Mouse (Mus musculus): ENCODE data around the gene Trim54.
A peak's percentile ranks its signal among the peaks of the same experiment; 100 is the strongest.

The Trim54 gene

GRCm38 (mm10) chr5:31105814-31106335 lies 10.6 kb upstream of the Trim54 start, which contains the start of gene Dnajc5g:
Gene Dnajc5g (plus strand): TSS chr5:31106285.
- DNase-seq (ENCODE audit: extremely low read depth, low read depth): peak; percentile 36

DNA sequence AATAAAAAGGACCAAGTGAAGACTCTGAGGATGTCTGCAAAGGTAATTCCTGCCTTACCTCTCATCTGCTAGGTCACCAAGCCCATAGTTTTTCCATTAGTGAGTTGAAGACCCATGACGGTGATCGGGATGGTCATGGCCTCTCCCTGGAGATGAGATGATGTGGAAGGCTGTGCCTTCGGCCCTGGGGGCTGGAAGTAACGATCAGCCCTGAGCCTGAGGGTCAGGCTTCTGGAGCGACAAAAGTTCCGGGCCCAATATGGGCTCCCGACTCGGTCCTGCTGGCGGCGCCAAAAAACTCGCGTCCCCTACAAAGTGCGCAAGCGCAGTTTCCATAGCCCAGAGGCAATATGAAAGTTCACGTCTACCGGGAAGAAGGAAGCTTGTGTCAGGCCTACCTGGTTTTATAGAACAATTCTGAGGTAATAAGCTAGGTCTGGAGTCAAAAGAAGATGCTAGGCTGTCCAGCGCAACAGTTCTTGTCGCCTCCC lies 8.5 kb upstream of the Trim54 start, which contains the start of gene Slc30a3:
TSS of gene Slc30a3 (minus strand) at position 238 of the 491 bp plus-strand sequence.
- no peak for DNase-seq (ENCODE audit: extremely low read depth, low read depth)

DNA sequence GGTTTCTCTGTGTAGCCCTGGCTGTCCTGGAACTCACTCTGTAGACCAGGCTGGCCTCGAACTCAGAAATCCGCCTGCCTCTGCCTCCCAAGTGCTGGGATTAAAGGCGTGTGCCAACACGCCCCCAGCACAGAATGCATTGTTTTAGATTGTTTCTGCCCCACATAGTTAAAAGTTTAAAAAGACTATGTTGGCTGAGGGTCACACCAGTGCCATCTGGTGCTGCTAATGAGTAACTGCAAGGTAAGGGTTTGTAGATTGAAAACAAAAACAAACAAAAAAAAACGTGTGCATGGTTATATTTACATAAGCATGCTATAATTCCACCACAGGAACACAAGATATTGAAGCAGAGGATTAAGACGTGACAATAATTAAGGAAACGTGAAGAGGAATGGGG lies 5.7 kb upstream of the Trim54 start:
- peak; percentile 38 for DNase-seq (ENCODE audit: extremely low read depth, low read depth)

GRCm38 (mm10) chr5:31116912-31117311 lies 400 bp downstream of the Trim54 start:
- no peak for DNase-seq (ENCODE audit: extremely low read depth, low read depth)

DNA sequence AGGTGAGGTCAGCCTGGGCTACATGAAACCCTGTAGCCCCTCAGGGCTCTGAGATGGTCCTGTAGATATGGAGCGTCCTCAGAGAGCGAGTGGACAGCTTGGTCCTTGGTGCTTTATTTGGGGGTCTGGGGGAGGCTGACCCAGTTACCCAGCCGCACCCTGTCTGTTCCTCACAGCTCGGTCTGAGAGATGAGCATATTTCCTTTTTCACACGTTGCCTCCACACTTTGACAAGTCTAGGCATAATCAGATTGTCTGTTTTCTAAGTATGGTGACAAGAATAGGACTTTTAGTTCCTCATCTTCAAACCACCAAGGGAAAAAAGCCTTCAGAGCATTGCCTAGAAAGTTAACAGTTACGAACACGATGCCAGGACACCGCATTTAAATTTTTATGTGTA lies 4.6 kb downstream of the Trim54 start:
- DNase-seq (ENCODE audit: extremely low read depth, low read depth): peak; percentile 60

- DNase-seq (ENCODE audit: extremely low read depth, low read depth): no peak
Observed at GRCm38 (mm10) chr5:31123481-31123880, 7.0 kb downstream of the Trim54 start.

DNA sequence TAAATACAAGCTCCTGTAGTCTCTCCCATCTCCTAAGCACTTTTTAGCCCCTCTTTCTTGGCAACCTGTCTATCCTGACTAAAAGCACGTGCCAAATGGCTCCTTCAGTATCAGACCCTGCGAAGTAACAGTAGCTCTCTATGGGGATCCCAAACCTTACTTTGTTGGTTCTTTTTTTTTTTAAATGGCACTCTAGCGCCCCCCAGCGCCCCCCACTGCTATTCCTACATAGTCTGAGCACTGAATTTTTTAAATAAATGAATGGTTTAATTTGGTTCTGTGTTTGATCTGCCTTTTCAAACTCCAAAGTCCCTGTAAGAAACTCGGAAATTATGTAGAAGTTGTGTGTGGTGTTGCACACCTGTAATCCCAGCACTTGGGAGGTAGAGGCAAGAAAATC lies 9.5 kb downstream of the Trim54 start:
- peak; percentile 33 for DNase-seq (ENCODE audit: extremely low read depth, low read depth)

DNA sequence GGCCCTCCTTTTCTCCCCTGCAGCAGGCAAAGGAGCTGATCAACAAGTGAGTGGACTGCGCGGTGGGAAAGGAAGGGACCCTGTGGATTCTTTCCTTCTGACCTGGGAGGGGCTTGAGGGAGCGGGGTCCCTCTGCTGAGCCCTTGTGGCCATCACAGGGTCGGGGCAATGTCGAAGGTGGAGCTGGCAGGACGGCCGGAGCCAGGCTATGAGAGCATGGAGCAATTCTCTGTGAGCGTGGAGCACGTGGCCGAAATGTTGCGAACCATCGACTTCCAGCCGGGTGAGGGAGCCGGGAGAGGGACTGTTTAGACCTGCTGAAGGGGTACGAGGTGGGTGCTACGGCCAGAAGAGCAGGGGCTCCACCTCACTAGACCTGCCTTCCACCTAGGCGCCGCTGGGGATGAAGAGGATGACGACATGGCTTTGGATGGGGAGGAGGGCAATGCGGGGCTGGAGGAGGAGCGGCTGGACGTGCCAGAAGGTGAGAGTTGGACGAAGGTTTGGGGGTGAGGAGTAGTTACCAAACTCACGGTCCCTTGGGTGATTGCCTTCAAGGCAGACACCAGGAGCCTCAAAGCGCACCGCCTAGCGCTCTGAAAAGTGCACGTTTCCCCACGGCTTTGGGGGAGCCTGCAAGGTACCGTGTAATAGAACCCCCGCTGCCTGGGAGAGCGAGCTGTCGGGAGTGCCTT lies 20.4 kb downstream of the Trim54 start:
- no peak for DNase-seq (ENCODE audit: extremely low read depth, low read depth)

GRCm38 (mm10) chr5:31137658-31138057 lies 21.1 kb downstream of the Trim54 start:
- no peak for DNase-seq (ENCODE audit: extremely low read depth, low read depth)

DNA sequence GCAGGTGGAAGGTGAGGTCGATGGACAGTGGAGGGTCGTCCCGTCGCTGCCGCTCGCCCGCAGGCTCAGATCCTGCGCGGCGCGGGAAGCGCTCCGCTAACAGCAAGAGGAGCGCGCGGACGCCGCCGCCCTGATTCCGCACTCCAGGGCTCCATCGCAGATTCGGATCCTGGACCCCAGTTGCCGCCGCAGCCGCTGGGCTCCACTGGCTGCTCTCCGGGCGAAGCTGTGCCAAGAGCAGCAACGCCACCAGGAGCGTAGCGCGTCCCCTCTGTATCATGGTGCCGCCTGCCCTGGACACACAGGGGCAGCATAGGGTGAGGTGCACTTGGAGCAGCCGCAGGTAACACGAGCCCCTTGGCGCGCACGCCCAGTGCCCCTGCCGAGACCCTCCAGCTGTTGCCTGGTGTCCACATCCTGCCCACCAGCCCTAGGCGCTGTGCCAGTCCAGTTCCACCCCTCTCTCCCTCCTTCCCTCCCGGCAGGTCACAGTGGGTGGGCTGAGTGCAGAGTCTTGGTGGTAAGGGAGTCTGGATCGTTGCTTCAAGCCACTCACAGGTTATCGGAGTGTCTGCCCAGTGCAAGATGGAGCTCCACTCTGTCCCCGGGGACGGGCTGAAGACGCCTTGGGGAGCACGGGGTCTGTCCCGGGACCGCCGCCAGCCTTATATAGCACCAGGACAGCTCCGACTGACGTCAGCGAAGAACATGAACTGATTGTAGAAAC lies 21.9 kb downstream of the Trim54 start, which contains the start of gene Ucn:
TSS of gene Ucn (minus strand) at position 589 of the 727 bp plus-strand sequence.
- DNase-seq (ENCODE audit: extremely low read depth, low read depth): no peak

GRCm38 (mm10) chr5:31138968-31139425 lies 22.5 kb downstream of the Trim54 start:
- no peak for DNase-seq (ENCODE audit: extremely low read depth, low read depth)

- no peak for DNase-seq (ENCODE audit: extremely low read depth, low read depth)
Observed at GRCm38 (mm10) chr5:31149781-31150180, 33.3 kb downstream of the Trim54 start.

- no peak for DNase-seq (ENCODE audit: extremely low read depth, low read depth)
Observed at GRCm38 (mm10) chr5:31151746-31152145, 35.2 kb downstream of the Trim54 start.

DNA sequence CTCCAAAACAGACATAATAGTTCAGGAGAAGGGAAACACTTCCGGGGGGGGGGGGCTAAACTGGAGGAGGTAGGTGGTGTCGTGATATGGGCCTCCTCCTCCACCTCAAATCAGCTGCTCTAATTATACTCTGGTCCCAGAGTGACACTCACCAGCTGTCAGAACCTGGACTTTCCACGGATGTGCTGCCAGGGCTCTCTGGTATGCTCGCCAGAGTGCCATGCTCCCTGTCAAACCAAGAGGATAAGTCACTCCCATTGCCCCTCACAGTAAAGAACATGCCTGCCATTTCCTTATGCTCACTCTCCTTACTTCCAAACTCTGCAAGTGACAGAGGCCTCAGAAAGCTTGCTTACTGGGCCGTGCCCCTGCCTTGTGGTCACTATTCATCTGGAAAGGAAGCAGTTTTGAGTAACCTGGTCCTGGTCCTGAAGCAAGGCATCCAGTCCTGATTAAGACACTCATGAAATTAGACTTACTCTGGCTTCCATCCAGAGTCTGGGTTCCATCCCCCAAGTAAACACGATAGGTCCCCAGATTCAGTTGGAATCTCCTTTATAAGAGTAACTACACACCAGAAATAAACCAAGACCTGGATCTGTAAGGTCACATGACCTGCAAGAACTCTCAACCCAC lies 37.1 kb downstream of the Trim54 start:
- no peak for DNase-seq (ENCODE audit: extremely low read depth, low read depth)

GRCm38 (mm10) chr5:31154152-31154553 lies 37.6 kb downstream of the Trim54 start, which contains the start of gene Mpv17:
Gene Mpv17 (minus strand): TSS chr5:31154251.
- peak; percentile 65 for DNase-seq (ENCODE audit: extremely low read depth, low read depth)

DNA sequence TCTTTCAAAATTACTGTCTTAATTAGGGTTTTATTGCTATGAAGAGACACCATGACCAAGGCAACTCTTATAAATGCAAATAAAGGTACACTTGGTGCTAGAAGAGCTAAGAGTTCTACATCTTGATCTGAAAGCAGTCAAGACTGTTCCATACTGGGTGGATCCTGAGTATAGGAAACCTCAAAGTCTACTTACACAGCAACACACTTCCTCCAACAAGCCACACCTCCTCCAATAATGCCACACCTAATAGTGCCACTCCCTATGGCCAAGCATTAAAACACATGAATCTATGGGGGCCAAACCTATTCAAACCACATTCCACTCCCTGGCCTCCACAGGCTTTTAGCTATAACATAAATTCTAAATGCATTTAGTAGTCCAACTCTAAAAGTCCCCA lies 46.0 kb downstream of the Trim54 start:
- DNase-seq (ENCODE audit: extremely low read depth, low read depth): peak; percentile 56

DNA sequence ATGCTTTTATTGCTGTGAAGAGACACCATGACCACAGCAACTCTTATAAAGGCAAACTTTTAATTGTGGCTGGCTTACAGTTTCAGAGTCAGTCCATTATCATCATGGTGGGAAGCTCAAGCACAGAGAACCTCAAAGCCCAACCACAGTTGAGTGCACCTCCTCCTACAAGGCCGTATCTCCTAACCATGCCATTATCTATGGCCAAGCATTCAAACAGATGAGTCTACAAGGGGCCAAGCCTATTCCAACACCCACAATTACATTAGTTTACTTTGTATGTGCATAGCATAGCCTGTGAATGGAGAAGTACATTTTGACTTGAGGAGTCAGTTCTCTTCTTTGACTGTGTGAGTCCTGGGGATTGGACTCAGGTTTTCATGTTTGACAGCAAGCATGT lies 48.4 kb downstream of the Trim54 start:
- peak; percentile 27 for DNase-seq (ENCODE audit: extremely low read depth, low read depth)

DNA sequence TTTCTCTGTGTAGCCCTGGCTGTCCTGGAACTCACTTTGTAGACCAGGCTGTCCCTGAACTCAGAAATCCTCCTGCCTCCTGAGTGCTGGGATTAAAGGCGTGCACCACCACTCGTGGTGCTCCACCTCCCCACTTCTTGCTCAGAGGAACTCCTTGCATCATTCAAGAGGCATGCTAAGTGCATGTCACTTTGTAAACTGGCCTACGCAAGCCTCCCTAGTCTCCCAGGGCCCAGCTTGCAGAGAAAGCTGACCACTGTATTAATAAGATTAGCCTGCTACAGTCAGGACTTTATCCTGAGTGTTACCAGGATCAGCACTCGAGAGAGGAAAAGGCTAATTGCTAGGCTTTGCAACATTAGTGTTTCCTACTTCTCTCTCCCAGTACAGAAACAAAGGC lies 52.1 kb downstream of the Trim54 start:
- no peak for DNase-seq (ENCODE audit: extremely low read depth, low read depth)

DNA sequence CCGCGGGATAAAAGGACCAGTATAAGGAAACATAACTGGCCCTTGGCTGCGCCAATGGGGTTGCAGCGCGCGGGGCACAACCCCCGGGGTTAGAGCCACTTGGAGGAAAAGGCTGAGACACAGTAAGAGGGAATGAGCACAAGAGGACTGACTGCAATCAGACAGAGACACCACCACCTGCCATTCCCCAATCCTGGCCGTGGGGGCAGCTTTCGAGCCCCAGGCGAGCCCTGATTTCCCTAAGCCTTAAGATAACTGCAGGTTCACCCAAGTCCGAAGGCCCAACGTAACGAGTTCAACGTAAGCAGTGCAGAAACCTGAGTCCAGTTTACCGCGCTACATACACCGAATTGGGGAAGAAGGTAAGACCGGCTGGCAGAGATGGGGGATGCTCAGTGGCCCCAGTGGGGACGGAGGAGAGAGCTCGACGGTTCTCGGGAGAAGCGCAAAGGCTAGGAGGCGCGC lies 62.8 kb downstream of the Trim54 start:
- DNase-seq (ENCODE audit: extremely low read depth, low read depth): peak; percentile 76

- peak; percentile 93 for DNase-seq (ENCODE audit: extremely low read depth, low read depth)
Observed at GRCm38 (mm10) chr5:31179766-31180630, 63.5 kb downstream of the Trim54 start, which contains the start of the genes Gm29609 and Gtf3c2. Gene Gm29609 (minus strand): TSS chr5:31179911. Gene Gtf3c2 (minus strand): TSS chr5:31180144.
